Mouse (Mus musculus) frontal cortex, postnatal 10 days (tissue): ENCODE results near the gene Slc25a35.
"Not testable (repeated sequence)": the region's sequence is repeated elsewhere in the genome, so short reads cannot be mapped to it uniquely, and the experiment has no call there.

Source experiments
- DNase-seq, 2 experiments: peaks; one replicate each; pipeline ENCODE4 v3.0.0; 2022; ENCODE audit warnings: low spot score in 2 of 2, mixed read lengths in 1 of 2

Gene Slc25a35

DNA sequence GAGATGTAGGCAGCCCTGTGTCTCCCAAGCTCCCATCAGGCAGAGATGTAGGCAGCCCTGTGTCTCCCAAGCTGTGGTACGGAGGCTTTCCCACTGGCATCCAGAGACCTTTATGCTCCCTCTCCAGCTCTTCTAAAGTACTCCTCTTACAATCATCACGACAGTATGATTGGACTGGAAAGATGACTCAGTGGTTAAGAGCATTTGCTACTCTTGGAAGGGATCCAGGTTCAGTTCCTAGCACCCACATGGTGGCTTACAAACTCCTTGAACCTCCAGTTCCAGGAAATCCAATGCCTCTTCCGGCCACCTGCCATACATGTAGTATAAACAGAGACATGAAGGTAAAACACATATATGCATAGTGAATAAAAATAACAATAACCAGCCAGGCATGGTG is 6.3 kb upstream of the Slc25a35 start:
- DNase-seq = no peak

DNA sequence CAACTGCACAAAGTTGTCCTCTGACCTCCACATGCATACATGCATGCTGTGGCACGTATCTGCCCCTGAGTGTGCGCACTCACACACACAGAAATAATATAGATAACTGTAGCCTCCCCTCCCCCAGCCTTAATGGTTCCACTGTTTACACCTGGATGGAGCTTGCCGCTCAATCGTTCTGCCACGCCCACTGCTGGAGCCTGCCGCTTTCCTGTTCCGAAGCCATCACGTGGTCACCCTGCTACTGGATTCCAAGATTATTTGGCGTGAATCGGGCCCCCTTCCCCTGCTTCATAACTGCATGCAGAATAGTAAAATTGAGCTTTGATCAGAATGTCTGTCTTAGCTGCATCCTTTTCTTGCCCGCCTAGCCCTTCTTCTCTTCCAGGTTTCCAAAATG is 5.8 kb upstream of the Slc25a35 start:
- not testable (repeated sequence) for DNase-seq

DNA sequence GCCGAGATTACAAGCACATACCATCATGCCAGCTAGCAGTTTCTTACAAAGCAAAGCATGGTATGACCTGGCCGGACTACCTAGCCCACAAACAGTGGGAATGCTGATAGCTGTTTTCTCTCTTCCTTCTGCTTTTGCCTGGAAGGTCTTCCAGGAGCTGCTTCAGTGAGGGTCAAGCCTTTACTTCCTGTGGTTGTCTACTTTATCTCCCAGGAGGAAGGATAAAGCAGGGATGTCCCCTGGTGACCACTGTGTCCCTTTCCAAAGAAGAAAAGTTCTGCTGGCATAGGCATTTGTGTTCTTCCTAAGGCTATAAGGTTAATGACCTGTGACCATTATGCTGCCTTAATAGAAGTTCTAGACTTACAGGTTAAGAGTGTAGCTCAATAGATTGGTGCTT is 4.5 kb upstream of the Slc25a35 start:
- DNase-seq = no peak

DNA sequence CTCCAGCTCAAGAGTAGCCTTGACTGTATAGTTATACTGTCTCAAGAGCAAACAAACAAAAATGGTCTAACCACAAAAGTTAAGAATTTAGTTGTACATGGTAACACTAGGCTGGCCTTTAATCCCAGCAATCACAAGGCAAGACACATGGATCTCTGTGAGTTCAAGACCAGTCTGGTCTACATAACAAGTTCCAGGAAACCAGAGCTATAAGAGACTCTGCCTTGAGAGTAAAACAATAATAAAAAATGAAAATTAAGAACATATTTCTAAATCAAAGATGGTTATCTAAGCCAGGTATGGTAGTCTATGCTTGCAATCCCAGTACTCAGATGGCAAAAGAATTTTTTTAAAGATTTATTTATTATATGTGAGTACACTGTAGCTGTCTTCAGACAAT is 2.9 kb upstream of the Slc25a35 start:
- no peak for DNase-seq

DNA sequence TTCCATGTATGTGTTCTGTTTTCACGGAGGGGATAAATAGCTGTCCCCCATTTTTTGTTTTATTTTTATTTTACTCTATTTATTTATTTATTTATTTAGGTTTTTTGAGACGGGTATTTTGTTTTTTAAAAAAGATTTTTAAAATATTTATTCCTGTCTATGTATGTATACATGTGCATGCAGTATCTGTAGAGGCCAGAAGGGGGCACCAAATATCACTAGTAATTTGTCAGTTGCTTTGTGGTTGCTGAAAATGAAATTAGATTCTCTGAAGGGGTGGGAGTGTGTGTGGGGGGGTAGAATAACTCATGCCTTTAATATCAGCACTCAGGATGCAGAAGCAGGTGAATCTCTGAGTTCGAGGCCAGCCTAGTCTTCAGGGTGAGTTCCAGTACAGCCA is 2.1 kb upstream of the Slc25a35 start:
- DNase-seq = no peak

GRCm38 (mm10) chr11:68966554-68966953 is 1.4 kb upstream of the Slc25a35 start:
- no peak for DNase-seq

DNA sequence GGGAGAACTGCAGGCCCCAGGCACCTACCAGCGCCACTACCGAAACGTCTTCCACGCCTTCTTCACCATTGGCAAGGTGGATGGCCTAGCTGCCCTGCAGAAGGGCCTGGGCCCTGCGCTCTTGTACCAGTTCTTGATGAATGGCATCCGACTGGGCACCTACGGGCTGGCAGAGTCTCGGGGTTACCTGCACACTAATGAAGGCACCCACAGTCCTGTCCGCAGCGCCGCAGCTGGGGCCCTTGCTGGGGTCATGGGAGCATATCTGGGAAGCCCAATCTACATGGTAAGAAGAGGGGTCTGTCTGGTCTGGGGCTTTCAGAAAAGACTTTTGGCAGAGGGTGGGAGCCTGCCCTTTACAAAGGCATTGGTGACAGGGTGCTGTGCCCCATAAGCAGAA is 821 bp downstream of the Slc25a35 start:
- DNase-seq = no peak

- DNase-seq = no peak
These were observed 2.3 kb downstream of the Slc25a35 start for GRCm38 (mm10) chr11:68970232-68970631.

DNA sequence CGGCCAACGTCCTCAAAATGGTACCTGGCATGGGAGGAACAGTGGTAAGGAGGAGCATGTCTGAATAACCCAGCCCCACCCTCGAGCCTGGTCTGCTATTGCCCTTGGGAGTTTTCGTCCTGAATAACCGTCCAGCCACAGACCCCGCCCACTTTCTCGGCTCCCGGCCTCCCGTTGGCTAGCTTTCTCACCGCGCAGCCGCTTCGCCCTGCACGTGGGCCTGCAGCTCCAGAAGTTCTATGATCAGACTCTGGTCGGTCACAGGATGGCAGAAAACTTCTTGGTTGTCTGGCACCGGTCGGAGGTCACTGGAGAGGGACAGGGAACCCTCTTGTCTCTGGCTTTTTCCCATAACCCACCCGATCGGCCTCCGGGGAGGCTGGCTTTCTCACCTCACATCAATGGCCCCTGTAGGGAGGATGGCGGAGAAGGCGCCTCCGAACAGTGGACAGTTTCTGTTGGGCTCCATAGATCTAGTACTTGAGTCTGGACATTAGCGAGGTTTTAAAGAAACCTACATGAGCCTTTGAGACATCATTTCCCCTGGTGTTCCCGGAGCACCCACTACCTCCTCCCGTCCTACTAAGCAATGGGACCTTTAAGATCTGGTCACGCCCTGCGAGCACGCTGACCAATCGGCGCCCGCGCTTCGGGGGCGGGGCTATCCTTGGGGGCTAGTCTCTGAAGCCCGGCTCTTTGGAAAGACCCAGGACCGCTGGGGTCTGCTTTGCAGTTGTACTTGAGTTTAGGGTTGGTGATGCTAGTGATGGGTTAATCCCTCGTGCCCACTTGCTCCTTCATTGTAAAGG is 5.5 kb downstream of the Slc25a35 start:
- DNase-seq = peak; percentile 54 to 72

- DNase-seq = no peak
These were observed 6.1 kb downstream of the Slc25a35 start for GRCm38 (mm10) chr11:68974059-68974450.

- no peak for DNase-seq
These were observed 7.2 kb downstream of the Slc25a35 start, which contains the start of gene Rangrf for GRCm38 (mm10) chr11:68975085-68975484. TSS of gene Rangrf (minus strand) at chr11:68975185.

DNA sequence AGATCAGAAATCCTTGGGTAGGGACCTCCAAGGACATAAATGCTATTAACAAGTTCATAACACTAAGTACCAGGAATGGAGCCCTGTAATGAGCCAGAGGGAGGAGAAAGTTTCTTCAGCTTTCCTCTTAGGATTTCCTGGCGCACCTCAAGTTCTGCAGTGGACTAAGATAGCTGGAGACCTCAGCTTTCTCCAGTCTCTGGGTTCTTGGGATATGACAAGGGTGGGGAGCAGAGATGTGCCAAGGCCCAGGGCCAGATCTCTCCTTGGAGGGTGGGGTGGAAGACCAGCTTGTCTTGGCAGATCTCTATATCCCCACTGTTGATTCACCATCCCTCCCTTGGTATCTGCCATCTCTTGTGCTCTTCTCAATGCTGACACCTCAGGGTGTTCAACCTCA is 7.7 kb downstream of the Slc25a35 start:
- DNase-seq = no peak

DNA sequence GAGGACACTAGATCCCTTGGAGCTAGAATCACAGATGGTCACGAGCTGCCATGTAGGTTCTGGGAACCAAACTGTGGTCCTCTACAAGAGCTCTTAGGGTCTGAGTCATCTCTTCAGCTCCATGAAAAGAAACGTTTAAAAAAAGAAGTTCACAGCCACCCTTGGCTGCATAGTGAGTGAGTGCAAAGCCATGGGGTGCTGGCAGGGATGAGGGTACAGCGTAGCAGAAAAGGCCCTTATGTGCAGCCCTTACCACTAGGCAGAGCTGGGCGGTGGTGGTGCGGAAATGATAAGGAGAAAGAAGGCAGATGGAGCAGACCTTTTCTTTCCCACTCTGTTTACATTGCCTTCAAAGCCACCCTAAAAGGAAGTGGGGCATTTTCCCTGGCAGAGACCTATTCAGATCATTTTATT is 11.4 kb downstream of the Slc25a35 start:
- DNase-seq = no peak

- no peak for DNase-seq
These were observed 13.0 kb downstream of the Slc25a35 start for GRCm38 (mm10) chr11:68980919-68981318.

- peak in 1 of 2 experiments; percentile 65 for DNase-seq
These were observed 14.9 kb downstream of the Slc25a35 start for GRCm38 (mm10) chr11:68982639-68983369.

- no peak for DNase-seq
These were observed 19.5 kb downstream of the Slc25a35 start for GRCm38 (mm10) chr11:68987365-68987882.

GRCm38 (mm10) chr11:68988341-68988740 is 20.4 kb downstream of the Slc25a35 start:
- no peak for DNase-seq

DNA sequence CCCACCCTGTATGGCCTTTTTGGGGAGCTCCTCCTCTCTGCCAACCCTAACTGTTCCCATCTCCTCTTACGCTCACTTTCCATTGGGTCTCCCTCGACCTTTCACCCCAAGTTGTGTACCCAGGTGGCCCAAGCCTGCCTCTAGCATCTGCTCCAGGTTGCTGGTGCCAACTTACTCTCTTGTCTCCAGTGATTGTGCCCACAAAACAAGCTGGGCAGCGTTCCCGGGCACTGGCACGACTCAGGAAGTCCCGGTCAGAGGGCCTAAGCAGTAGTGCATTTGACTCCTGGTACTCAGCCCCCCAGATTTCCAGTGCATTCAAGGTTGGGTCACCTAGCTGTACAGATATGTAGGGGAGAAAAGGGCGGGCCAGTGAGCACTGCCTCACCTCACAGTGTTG is 25.2 kb downstream of the Slc25a35 start:
- no peak for DNase-seq

- no peak for DNase-seq
These were observed 26.4 kb downstream of the Slc25a35 start for GRCm38 (mm10) chr11:68994377-68994776.

DNA sequence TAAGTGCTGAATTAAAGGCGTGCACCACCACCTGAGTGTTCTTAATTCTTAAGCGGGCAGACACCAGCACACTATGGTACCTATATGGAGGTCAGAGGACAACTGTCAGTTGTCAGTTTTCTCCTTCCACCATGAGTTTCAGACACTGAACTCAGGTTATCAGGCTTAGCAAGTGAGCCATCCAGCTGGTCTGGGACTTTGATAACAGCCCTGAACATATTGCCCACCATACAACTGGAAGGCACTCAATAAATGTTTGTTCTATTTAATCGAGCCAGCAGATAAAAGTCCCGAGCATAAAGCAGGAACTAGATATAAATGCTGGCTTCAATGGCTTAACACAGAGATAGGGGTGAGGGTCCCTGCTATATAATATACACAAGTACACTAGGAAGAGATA is 29.1 kb downstream of the Slc25a35 start:
- DNase-seq = no peak

- DNase-seq = not testable (repeated sequence)
These were observed 34.9 kb downstream of the Slc25a35 start for GRCm38 (mm10) chr11:69002782-69003181.

DNA sequence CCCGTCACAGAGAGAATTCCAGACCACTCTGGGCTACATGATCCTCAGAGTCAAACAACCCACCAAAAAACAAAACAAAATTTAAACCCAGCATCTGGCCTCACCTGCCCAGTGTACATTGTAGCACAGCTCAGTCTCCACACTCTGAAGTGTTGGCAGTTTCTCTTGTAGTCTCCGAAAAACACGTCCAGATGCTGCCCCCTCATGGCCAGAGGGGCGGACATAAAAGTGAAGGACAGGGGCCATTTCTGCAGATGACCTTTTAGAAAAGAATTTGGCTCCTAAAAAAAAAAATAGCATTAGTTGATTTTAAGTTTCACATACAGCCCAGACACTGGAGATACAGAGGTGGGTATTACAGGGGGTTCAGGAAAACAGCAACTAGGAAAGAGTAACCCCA is 35.7 kb downstream of the Slc25a35 start:
- DNase-seq = no peak

DNA sequence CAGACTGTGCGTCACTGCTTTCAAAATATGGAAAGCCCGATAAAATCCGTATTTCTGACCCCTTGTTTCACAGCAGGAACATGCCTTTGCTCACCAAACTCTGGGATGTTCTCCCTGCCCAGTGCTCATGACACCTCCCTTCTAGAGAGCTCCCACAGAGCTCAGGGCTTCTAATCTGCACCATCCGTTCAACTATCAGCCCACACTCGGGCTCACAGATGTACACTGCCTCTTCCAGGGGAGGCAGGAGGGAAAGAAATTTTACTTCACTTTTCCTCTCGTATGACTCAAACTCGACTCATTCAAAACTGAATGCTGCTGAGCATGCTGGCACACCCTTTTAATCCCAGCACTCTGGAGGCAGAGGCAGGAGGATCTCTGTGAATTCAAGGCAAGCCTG is 37.3 kb downstream of the Slc25a35 start:
- no peak for DNase-seq
